Mouse (Mus musculus): ENCODE results near the gene Tha1. TPM values are rescaled to one million over a fixed set of nuclear protein-coding genes. Genes with fewer than 3 reads are reported as not detected.

Tha1 gene
- total RNA-seq, 2 experiments from 2014 or later: 2.8 to 5.0 TPM

GRCm38 (mm10) chr11:117826916-117827315 lies 46.4 kb downstream of the Tha1 start:
- DNase-seq (ENCODE audit: low spot score in 2 of 2): no peak

GRCm38 (mm10) chr11:117826164-117826563 lies 47.1 kb downstream of the Tha1 start:
- DNase-seq (ENCODE audit: low spot score in 2 of 2): no peak

GRCm38 (mm10) chr11:117825333-117826101 lies 47.8 kb downstream of the Tha1 start, which contains the start of the genes Afmid and Tk1:
TSS of gene Afmid (plus strand) at chr11:117825924.
TSS of gene Tk1 (minus strand) at chr11:117826092.
- DNase-seq (ENCODE audit: low spot score in 2 of 2): peak; percentile 31 to 45

- peak; percentile 82 to 85 for DNase-seq (ENCODE audit: low spot score in 2 of 2)
Observed at GRCm38 (mm10) chr11:117824060-117824969, 49.0 kb downstream of the Tha1 start.

- DNase-seq (ENCODE audit: low spot score in 2 of 2): no peak
Observed at GRCm38 (mm10) chr11:117823411-117823810, 49.9 kb downstream of the Tha1 start.

GRCm38 (mm10) chr11:117822728-117823241 lies 50.5 kb downstream of the Tha1 start:
- no peak for DNase-seq (ENCODE audit: low spot score in 2 of 2)

GRCm38 (mm10) chr11:117821868-117822267 lies 51.4 kb downstream of the Tha1 start:
- DNase-seq (ENCODE audit: low spot score in 2 of 2): no peak

- no peak for DNase-seq (ENCODE audit: low spot score in 2 of 2)
Observed at GRCm38 (mm10) chr11:117820173-117820572, 53.1 kb downstream of the Tha1 start.

- no peak for DNase-seq (ENCODE audit: low spot score in 2 of 2)
Observed at GRCm38 (mm10) chr11:117819095-117819494, 54.2 kb downstream of the Tha1 start.

Other genes starting within 250 kb of the Tha1 start
- 10 to 100 TPM; 53.3 to 54.9 TPM for gene Tnrc6c, start 219.2 kb downstream of the Tha1 start, total RNA-seq (2021)
- 1 to 10 TPM in 1 of 2 experiments, under 1 TPM in 1; 0.40 to 1.1 TPM for gene Tmc8, start 91.4 kb downstream of the Tha1 start, total RNA-seq (2021)
- 1 to 10 TPM; 7.0 to 7.3 TPM for gene Tmc6, start 91.3 kb downstream of the Tha1 start, total RNA-seq (2021)
- not detected for gene 6030468B19Rik, start 75.8 kb downstream of the Tha1 start, total RNA-seq (2021)
- 1 to 10 TPM in 1 of 2 experiments, under 1 TPM in 1; 0.86 to 2.6 TPM for gene Gm20708, start 63.8 kb downstream of the Tha1 start, total RNA-seq (2021)
- 10 to 100 TPM in 1 of 2 experiments, 1 to 10 TPM in 1; 9.3 to 15.8 TPM for gene Syngr2, start 63.8 kb downstream of the Tha1 start, total RNA-seq (2021)
- 1 to 10 TPM; 4.1 to 6.3 TPM for gene Afmid, start 47.6 kb downstream of the Tha1 start, total RNA-seq (2021)
- gene Tk1, start 47.4 kb downstream of the Tha1 start, total RNA-seq (2021): under 1 TPM; 0.84 to 0.98 TPM
- gene Birc5, start 24.2 kb downstream of the Tha1 start, total RNA-seq (2021): under 1 TPM; 0.65 to 0.87 TPM
- not detected for gene Tmem235, start 12.7 kb downstream of the Tha1 start, total RNA-seq (2021)
- 1 to 10 TPM; 4.5 to 4.9 TPM for gene Socs3, start 96.6 kb upstream of the Tha1 start, total RNA-seq (2021)
- 10 to 100 TPM; 87.1 to 89.0 TPM for gene Pgs1, start 112.8 kb upstream of the Tha1 start, total RNA-seq (2021)